Mouse (Mus musculus) ES-Bruce4 (cell line): ENCODE measurements around the gene Dhx33.

Experiments used
- EP300 ChIP-seq: IDR thresholded peaks from 2 replicates; pipeline ENCODE4 v1.6.1; 2011; ENCODE audit warnings: low read depth, low read length; ENCODE audit not compliant: insufficient read depth
- POLR2A ChIP-seq: IDR thresholded peaks from one replicate; pipeline ENCODE4 v1.8.1; 2011; ENCODE audit warnings: low read length; ENCODE audit not compliant: insufficient read depth

- TF ChIP-seq EP300 (no peak), POLR2A (no peak)
Measured at GRCm38 (mm10) chr11:70982030-70982429, 22.2 kb downstream of the Dhx33 start.
